ENCODE assay signal across 8 mouse cellular contexts in genomic region chr11:69364910-69365309, GRCm38 (mm10). TPM values are rescaled to one million over a fixed set of nuclear protein-coding genes. Genes with fewer than 3 reads are reported as not detected.
DNase-seq lines count a peak whose midpoint lies in the region; ATAC-seq and TF ChIP-seq lines count a peak whose summit lies in the region.

No protein-coding gene starts in this region.

- peaks cover 28% of the 10 kb centered on the region for H3K36me3 ChIP-seq in heart, embryonic 11.5 days (ENCODE audit: control insufficient read depth, insufficient read depth, low read length)
- H3K36me3 ChIP-seq in kidney, embryonic 14.5 days (ENCODE audit: control insufficient read depth, insufficient read depth, low read length) = peaks cover 44% of the 10 kb centered on the region
- H3K36me3 ChIP-seq in limb, embryonic 11.5 days (ENCODE audit: control insufficient read depth, insufficient read depth, low read length) = peaks cover 17% of the 10 kb centered on the region
- peaks cover 45% of the 10 kb centered on the region for H3K36me3 ChIP-seq in midbrain, embryonic 12.5 days
- peaks cover 28% of the 10 kb centered on the region for H3K36me3 ChIP-seq in small intestine, adult 2 months (ENCODE audit: control insufficient read depth, insufficient read depth, low read length)

- TF ChIP-seq POLR2A in small intestine, adult 2 months (IDR thresholded peaks at IDR 0.05; ENCODE audit: low read depth, low read length) = peak; percentile 36; the same call in 1 of the 2 replicates

- peaks cover 29% of the 10 kb centered on the region for H3K4me1 ChIP-seq in heart, embryonic 11.5 days (ENCODE audit: control insufficient read depth, insufficient read depth, low read length)
- H3K4me1 ChIP-seq in kidney, embryonic 14.5 days (ENCODE audit: control insufficient read depth, insufficient read depth, low read length) = peaks cover 28% of the 10 kb centered on the region
- H3K4me1 ChIP-seq in limb, embryonic 11.5 days (ENCODE audit: control insufficient read depth, insufficient read depth, low read length) = peaks cover 23% of the 10 kb centered on the region
- peaks cover 42% of the 10 kb centered on the region for H3K4me1 ChIP-seq in midbrain, embryonic 12.5 days
- peaks cover 26% of the 10 kb centered on the region for H3K4me1 ChIP-seq in small intestine, adult 2 months (ENCODE audit: control insufficient read depth, insufficient read depth, insufficient read length, low read length)

- H3K27ac ChIP-seq in heart, embryonic 11.5 days (ENCODE audit: low read depth, low read length) = peak overlapping the region; percentile 98
- peak overlapping the region; percentile 100 for H3K27ac ChIP-seq in kidney, embryonic 14.5 days (ENCODE audit: low read depth, low read length)
- peak overlapping the region; percentile 97 for H3K27ac ChIP-seq in limb, embryonic 11.5 days (replicated peaks; ENCODE audit: low read depth, low read length)
- peak overlapping the region; percentile 100 for H3K27ac ChIP-seq in midbrain, embryonic 12.5 days (replicated peaks)
- H3K27ac ChIP-seq in small intestine, adult 2 months (ENCODE audit: insufficient read depth, low read depth, low read length) = peak overlapping the region; percentile 98

- H3K27me3 ChIP-seq in heart, embryonic 11.5 days (ENCODE audit: control insufficient read depth, insufficient read depth, low read length) = no peaks in the 10 kb centered on the region
- H3K27me3 ChIP-seq in kidney, embryonic 14.5 days (ENCODE audit: control insufficient read depth, insufficient read depth, low read length) = no peaks in the 10 kb centered on the region
- no peaks in the 10 kb centered on the region for H3K27me3 ChIP-seq in limb, embryonic 11.5 days (ENCODE audit: control insufficient read depth, insufficient read depth, low read length)
- H3K27me3 ChIP-seq in midbrain, embryonic 12.5 days = no peaks in the 10 kb centered on the region
- H3K27me3 ChIP-seq in small intestine, adult 2 months (ENCODE audit: control insufficient read depth, insufficient read depth, low read length) = no peaks in the 10 kb centered on the region

- peak overlapping the region; percentile 91 for H3K4me2 ChIP-seq in heart, embryonic 11.5 days
- H3K4me2 ChIP-seq in kidney, embryonic 14.5 days (replicated peaks; ENCODE audit: low read depth, low read length) = peak overlapping the region; percentile 84
- H3K4me2 ChIP-seq in limb, embryonic 11.5 days (ENCODE audit: low read depth, severe bottlenecking) = peak overlapping the region; percentile 94
- H3K4me2 ChIP-seq in midbrain, embryonic 12.5 days (replicated peaks) = peak overlapping the region; percentile 87

- peak; percentile 39 for DNase-seq in CD4-positive, CD25-positive, alpha-beta regulatory T cell, adult 2 months (ENCODE audit: low read depth, low spot score)
- DNase-seq in fibroblast of lung, adult 2 months (ENCODE audit: low read depth) = peak; percentile 80
- peak; percentile 67 for DNase-seq in limb, embryonic 11.5 days (ENCODE audit: low spot score)

- TF ChIP-seq CTCF in small intestine, adult 2 months (IDR thresholded peaks at IDR 0.05; ENCODE audit: extremely low read depth, insufficient read length, insufficient replicate concordance, low read depth, low read length) = 0 out of 2 replicates have a peak, but pooled peaks have one; percentile 3

- no peak overlapping the region for H3K4me3 ChIP-seq in heart, embryonic 11.5 days (ENCODE audit: low read depth, low read length)
- H3K4me3 ChIP-seq in kidney, embryonic 14.5 days (ENCODE audit: low read length) = peak overlapping the region; percentile 94
- peak overlapping the region; percentile 87 for H3K4me3 ChIP-seq in limb, embryonic 11.5 days (ENCODE audit: low read depth, low read length)
- no peak overlapping the region for H3K4me3 ChIP-seq in midbrain, embryonic 12.5 days
- H3K4me3 ChIP-seq in small intestine, adult 2 months (ENCODE audit: low read depth, low read length) = peak overlapping the region; percentile 58

- peak overlapping the region; percentile 30 for H3K9ac ChIP-seq in heart, embryonic 11.5 days (ENCODE audit: low read depth, low read length)
- H3K9ac ChIP-seq in kidney, embryonic 14.5 days (ENCODE audit: low read depth, low read length) = peak overlapping the region; percentile 66; the same call in 1 of the 2 replicates
- H3K9ac ChIP-seq in limb, embryonic 11.5 days (ENCODE audit: low read length) = peak overlapping the region; percentile 61
- H3K9ac ChIP-seq in midbrain, embryonic 12.5 days (replicated peaks) = peak overlapping the region; percentile 37; the same call in 1 of the 2 replicates

- 6% methylated on average over 6 of the region's 6 CpGs for WGBS in heart, embryonic 11.5 days (ENCODE audit: insufficient replicate concordance)
- WGBS in kidney, embryonic 14.5 days = 4% methylated on average over 6 of the region's 6 CpGs
- 5% methylated on average over 6 of the region's 6 CpGs for WGBS in limb, embryonic 11.5 days
- under 1% methylated on average over 6 of the region's 6 CpGs for WGBS in midbrain, embryonic 12.5 days
- WGBS in small intestine, adult 2 months = 4% methylated on average over 6 of the region's 6 CpGs

- no peaks in the 10 kb centered on the region for H3K9me3 ChIP-seq in heart, embryonic 11.5 days (replicated peaks; ENCODE audit: control insufficient read depth, low read length)
- no peaks in the 10 kb centered on the region for H3K9me3 ChIP-seq in kidney, embryonic 14.5 days (ENCODE audit: control insufficient read depth, low read length)
- no peaks in the 10 kb centered on the region for H3K9me3 ChIP-seq in limb, embryonic 11.5 days (ENCODE audit: control insufficient read depth, low read length)
- no peaks in the 10 kb centered on the region for H3K9me3 ChIP-seq in midbrain, embryonic 12.5 days

- no peak for ATAC-seq in CD4-positive, CD25-positive, alpha-beta regulatory T cell, adult 4 months
- ATAC-seq in heart, embryonic 11.5 days (replicated peaks; ENCODE audit: insufficient number of reproducible peaks, low FRiP score, low TSS enrichment) = no peak
- ATAC-seq in kidney, embryonic 14.5 days (ENCODE audit: low FRiP score, low TSS enrichment) = peak; percentile 25
- ATAC-seq in limb, embryonic 11.5 days (ENCODE audit: insufficient number of reproducible peaks, low FRiP score, low TSS enrichment, low read depth) = no peak
- ATAC-seq in midbrain, embryonic 12.5 days (ENCODE audit: low FRiP score, low read depth) = no peak

RNA-seq across cellular contexts. Expression of gene Chd3, which starts 4.3 kb away (rescaled TPM):
- 10 to 100 TPM; 71.8 to 80.8 TPM for polyA plus RNA-seq in CD4-positive, CD25-positive, alpha-beta regulatory T cell, adult 4 months (2017; shearing (Covaris generic))
- polyA plus RNA-seq in heart, embryonic 11.5 days (2014; fragmentation: Nextera tagmentation; extraction: Ambion mirVana) = 15.5 and 21.8 TPM in 2 replicates
- polyA plus RNA-seq in kidney, embryonic 14.5 days (2014; fragmentation: Nextera tagmentation; extraction: Ambion mirVana) = 56.7 and 59.7 TPM in 2 replicates
- 58.6 and 68.0 TPM in 2 replicates for polyA plus RNA-seq in limb, embryonic 11.5 days (2014; fragmentation: Nextera tagmentation; extraction: Ambion mirVana)
- 78.7 and 88.5 TPM in 2 replicates for polyA plus RNA-seq in midbrain, embryonic 12.5 days (2016; fragmentation: Nextera tagmentation; extraction: Ambion mirVana)
- 86.3 and 240 TPM in 2 replicates for polyA plus RNA-seq in small intestine, adult 2 months (2012; rRNA removed)

RNA-seq across cellular contexts. Expression of gene Rnf227, which starts 24.6 kb away (rescaled TPM):
- polyA plus RNA-seq in CD4-positive, CD25-positive, alpha-beta regulatory T cell, adult 4 months (2017; shearing (Covaris generic)) = 1 to 10 TPM; 3.3 to 4.0 TPM
- polyA plus RNA-seq in heart, embryonic 11.5 days (2014; fragmentation: Nextera tagmentation; extraction: Ambion mirVana) = 7.8 and 8.6 TPM in 2 replicates
- 16.4 and 17.6 TPM in 2 replicates for polyA plus RNA-seq in kidney, embryonic 14.5 days (2014; fragmentation: Nextera tagmentation; extraction: Ambion mirVana)
- polyA plus RNA-seq in limb, embryonic 11.5 days (2014; fragmentation: Nextera tagmentation; extraction: Ambion mirVana) = 25.0 and 28.5 TPM in 2 replicates
- 48.4 and 50.5 TPM in 2 replicates for polyA plus RNA-seq in midbrain, embryonic 12.5 days (2016; fragmentation: Nextera tagmentation; extraction: Ambion mirVana)
- polyA plus RNA-seq in small intestine, adult 2 months (2012; rRNA removed) = 0.25 and 0.65 TPM in 2 replicates

RNA-seq across cellular contexts. Expression of gene Naa38, which starts 30.4 kb away (rescaled TPM):
- polyA plus RNA-seq in CD4-positive, CD25-positive, alpha-beta regulatory T cell, adult 4 months (2017; shearing (Covaris generic)) = 100 to 1,000 TPM in 1 of 2 experiments, 10 to 100 TPM in 1; 87.8 to 116 TPM
- 166 and 170 TPM in 2 replicates for polyA plus RNA-seq in heart, embryonic 11.5 days (2014; fragmentation: Nextera tagmentation; extraction: Ambion mirVana)
- 172 and 221 TPM in 2 replicates for polyA plus RNA-seq in kidney, embryonic 14.5 days (2014; fragmentation: Nextera tagmentation; extraction: Ambion mirVana)
- polyA plus RNA-seq in limb, embryonic 11.5 days (2014; fragmentation: Nextera tagmentation; extraction: Ambion mirVana) = 129 and 141 TPM in 2 replicates
- polyA plus RNA-seq in midbrain, embryonic 12.5 days (2016; fragmentation: Nextera tagmentation; extraction: Ambion mirVana) = 98.9 and 105 TPM in 2 replicates
- 129 and 163 TPM in 2 replicates for polyA plus RNA-seq in small intestine, adult 2 months (2012; rRNA removed)

RNA-seq across cellular contexts. Expression of gene Cyb5d1, which starts 30.5 kb away (rescaled TPM):
- 10 to 100 TPM; 17.0 to 28.2 TPM for polyA plus RNA-seq in CD4-positive, CD25-positive, alpha-beta regulatory T cell, adult 4 months (2017; shearing (Covaris generic))
- 19.6 and 25.0 TPM in 2 replicates for polyA plus RNA-seq in heart, embryonic 11.5 days (2014; fragmentation: Nextera tagmentation; extraction: Ambion mirVana)
- 11.1 and 23.9 TPM in 2 replicates for polyA plus RNA-seq in kidney, embryonic 14.5 days (2014; fragmentation: Nextera tagmentation; extraction: Ambion mirVana)
- 29.2 and 37.0 TPM in 2 replicates for polyA plus RNA-seq in limb, embryonic 11.5 days (2014; fragmentation: Nextera tagmentation; extraction: Ambion mirVana)
- 52.9 and 53.8 TPM in 2 replicates for polyA plus RNA-seq in midbrain, embryonic 12.5 days (2016; fragmentation: Nextera tagmentation; extraction: Ambion mirVana)
- polyA plus RNA-seq in small intestine, adult 2 months (2012; rRNA removed) = 4.3 and 5.3 TPM in 2 replicates

RNA-seq across cellular contexts. Expression of gene Tmem88, which starts 33.1 kb away (rescaled TPM):
- 1 to 10 TPM; 1.1 to 1.2 TPM for polyA plus RNA-seq in CD4-positive, CD25-positive, alpha-beta regulatory T cell, adult 4 months (2017; shearing (Covaris generic))
- polyA plus RNA-seq in heart, embryonic 11.5 days (2014; fragmentation: Nextera tagmentation; extraction: Ambion mirVana) = 30.5 and 31.7 TPM in 2 replicates
- 36.8 and 39.6 TPM in 2 replicates for polyA plus RNA-seq in kidney, embryonic 14.5 days (2014; fragmentation: Nextera tagmentation; extraction: Ambion mirVana)
- 22.7 and 23.6 TPM in 2 replicates for polyA plus RNA-seq in limb, embryonic 11.5 days (2014; fragmentation: Nextera tagmentation; extraction: Ambion mirVana)
- 11.4 and 12.1 TPM in 2 replicates for polyA plus RNA-seq in midbrain, embryonic 12.5 days (2016; fragmentation: Nextera tagmentation; extraction: Ambion mirVana)
- polyA plus RNA-seq in small intestine, adult 2 months (2012; rRNA removed) = 11.2 and 16.5 TPM in 2 replicates

Comparison
In these comparisons a context has a peak if more than half of its experiments do, and no peak if none do; other contexts are left out.
1. H3K4me3 ChIP-seq: peak in kidney, embryonic 14.5 days (single experiment), limb, embryonic 11.5 days (single experiment) and small intestine, adult 2 months (single experiment); none in heart, embryonic 11.5 days (single experiment) and midbrain, embryonic 12.5 days (single experiment).
2. Peak in every context shown above with its lines, with median percentiles within 50 percentile points of each other: DNase-seq, H3K27ac ChIP-seq, H3K4me2 ChIP-seq and H3K9ac ChIP-seq.